Mouse (Mus musculus) CD4-positive, CD25-positive, alpha-beta regulatory T cell, adult 4 months (primary cell): ENCODE results near the gene Kalrn. TPM values are rescaled to one million over a fixed set of nuclear protein-coding genes. Genes with fewer than 3 reads are reported as not detected.

ENCODE experiments used
- ATAC-seq: one replicate; pipeline ENCODE4 v1.8.0; 2017
- polyA plus RNA-seq, 2 experiments: library from polyadenylated mRNA; unstranded; fragments of 100-300 nt; shearing (Covaris generic); gene quantifications; one replicate each; pipeline ENCODE4 v1.2.1; 2017

Kalrn gene
- polyA plus RNA-seq, 2 experiments from 2014 or later: 0.42 TPM; not detected in 1

GRCm38 (mm10) chr16:34494741-34495140 is 78.6 kb downstream of the Kalrn start:
- no peak for ATAC-seq

DNA sequence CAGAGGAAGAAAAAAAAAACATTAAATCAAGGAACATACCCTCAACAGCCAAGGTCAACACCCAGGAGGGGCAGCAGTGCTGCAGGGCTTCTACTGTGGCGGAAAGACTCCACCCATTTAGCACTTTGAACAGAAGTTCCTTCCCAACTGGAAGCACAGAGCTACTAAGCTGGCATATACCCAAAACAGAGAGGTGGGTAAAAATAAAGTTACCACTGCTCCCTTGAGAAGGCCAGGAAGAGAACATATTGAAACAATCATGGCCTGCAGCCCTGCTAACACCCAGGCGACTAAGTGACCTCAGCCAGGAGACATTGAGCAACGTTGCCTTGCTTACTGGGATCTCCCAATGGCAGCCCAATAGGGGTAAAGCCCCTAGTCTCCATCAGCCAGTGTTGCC is 79.4 kb downstream of the Kalrn start:
- ATAC-seq: no peak

GRCm38 (mm10) chr16:34491225-34491624 is 82.1 kb downstream of the Kalrn start:
- no peak for ATAC-seq

- ATAC-seq: no peak
Observed at GRCm38 (mm10) chr16:34490506-34490905, 82.8 kb downstream of the Kalrn start.

GRCm38 (mm10) chr16:34489805-34490325 is 83.5 kb downstream of the Kalrn start:
- ATAC-seq: no peak

DNA sequence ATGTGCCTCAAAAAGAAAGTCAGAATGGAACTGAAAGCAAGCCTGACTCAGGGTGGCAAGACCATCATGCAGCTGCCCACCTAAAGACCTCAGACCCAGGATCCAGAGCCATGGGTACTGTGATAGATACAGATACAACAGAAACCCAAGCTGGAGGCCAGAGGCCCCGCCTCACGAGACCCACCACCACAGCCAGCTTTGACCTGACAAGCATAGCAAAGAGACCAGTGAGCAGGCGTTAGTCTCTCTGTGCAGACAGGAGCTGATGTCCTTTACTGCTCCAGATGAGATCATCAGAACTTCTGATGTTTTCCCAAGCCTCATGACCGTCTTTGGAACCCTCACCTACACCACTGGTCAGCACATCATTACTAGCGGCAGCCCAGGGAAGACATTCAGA is 85.5 kb downstream of the Kalrn start:
- no peak for ATAC-seq

- ATAC-seq: no peak
Observed at GRCm38 (mm10) chr16:34487268-34487667, 86.1 kb downstream of the Kalrn start.

DNA sequence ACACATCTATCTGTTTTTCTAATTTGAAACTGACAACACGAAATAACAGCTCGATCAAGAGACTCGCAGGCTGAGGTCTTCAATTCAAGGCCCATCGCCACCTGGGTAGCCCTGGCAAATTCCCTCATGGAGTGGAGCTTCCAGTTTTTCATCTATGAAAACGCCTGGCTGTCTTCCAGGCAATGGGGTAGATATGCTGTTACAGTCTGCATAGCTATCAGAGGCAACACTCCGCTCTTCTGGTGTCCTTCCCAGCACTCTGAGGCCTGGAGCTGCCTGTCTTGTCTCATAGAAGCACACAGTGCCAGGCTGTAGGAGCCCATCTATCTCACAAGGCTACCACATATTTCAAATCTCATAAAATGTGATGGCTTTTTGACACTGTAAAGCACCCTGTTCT is 87.8 kb downstream of the Kalrn start:
- no peak for ATAC-seq

GRCm38 (mm10) chr16:34484921-34485320 is 88.4 kb downstream of the Kalrn start:
- ATAC-seq: no peak

- no peak for ATAC-seq
Observed at GRCm38 (mm10) chr16:34484213-34484612, 89.1 kb downstream of the Kalrn start.

GRCm38 (mm10) chr16:34483716-34484115 is 89.6 kb downstream of the Kalrn start:
- ATAC-seq: no peak

DNA sequence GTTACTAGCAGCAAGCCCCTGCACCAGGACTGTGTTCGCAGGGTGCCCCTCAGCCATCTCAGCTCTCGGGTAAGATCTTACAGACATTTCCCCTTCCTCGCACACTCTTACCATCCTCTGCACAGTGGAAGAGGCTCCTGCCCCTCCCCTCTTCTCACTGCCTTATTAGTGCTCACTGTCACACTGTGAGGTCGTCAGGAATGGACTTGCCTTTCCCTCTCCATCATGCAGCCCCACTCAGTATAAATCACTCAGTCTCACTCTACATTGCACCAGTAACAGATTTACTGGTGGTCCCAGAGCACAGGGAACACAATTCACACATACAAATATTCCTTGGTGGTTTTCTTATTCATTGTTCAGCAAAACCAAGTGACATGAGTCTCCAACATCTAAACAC is 98.6 kb downstream of the Kalrn start:
- ATAC-seq: no peak

DNA sequence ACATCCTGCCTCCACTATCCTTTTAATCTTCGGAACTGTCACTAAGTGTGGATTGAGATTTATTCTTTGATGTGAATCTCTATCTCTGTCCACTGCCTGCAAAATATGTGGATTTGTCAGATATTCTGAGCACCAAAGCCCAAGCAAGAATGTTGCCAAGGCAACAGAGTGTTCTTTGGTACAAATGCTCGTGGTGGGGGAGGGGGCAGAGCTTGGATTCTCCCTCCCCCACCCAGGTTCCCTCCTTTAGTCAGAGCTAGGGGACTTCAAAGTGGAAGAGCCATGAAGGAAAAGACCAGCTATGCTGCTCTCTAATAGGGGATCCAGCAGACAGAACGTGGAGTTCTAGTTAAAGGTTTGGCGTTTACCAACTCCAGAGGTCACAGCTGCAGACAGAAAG is 99.4 kb downstream of the Kalrn start:
- ATAC-seq: no peak

DNA sequence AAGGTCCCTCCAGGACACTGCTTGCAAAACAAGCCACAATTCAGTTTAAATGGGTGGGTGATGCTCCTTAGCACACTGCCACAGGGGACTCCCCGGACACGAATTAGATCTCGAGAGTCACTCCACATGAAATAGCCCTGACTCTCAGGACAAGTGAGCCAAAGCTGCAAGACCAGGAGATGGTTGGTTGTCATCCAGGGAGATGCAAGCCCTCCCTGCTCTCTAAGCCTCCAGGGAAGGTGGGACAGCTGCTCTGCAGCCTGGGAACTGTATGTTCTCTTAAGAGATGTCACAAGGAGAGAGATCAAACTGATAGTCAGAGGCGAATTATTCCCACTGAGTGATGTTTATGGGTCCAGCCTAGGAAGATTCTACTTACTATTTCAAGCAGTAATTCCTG is 101.9 kb downstream of the Kalrn start:
- ATAC-seq: no peak

- ATAC-seq: no peak
Observed at GRCm38 (mm10) chr16:34470343-34470742, 103.0 kb downstream of the Kalrn start.

DNA sequence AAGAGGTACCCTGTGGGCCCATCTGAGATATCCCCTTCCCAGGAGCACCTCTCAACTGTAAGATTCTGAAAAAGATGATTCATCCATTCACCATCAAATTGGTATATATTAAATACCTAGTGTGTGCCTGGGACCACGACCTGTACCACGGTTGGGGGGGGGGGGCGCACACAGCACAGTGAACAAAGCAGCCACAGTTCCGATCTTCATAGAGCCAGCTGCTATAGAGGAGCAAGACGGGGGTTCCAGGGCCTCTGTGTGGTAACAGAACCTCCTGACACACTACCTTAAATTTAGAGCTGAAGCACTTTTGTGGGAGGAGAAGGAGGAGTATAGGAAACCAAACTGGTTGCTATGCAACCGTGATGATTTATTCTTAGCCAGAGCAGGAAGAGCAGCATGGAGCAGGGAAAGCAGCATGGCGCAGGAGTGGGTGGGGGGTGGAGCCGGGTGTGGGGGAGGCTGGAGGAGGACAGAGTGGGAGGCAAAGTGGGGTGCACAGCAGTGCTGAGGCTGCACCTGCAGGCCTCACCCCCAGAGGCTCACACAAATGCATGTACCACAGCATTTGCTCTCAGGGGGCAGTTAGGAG is 104.0 kb downstream of the Kalrn start:
- no peak for ATAC-seq

DNA sequence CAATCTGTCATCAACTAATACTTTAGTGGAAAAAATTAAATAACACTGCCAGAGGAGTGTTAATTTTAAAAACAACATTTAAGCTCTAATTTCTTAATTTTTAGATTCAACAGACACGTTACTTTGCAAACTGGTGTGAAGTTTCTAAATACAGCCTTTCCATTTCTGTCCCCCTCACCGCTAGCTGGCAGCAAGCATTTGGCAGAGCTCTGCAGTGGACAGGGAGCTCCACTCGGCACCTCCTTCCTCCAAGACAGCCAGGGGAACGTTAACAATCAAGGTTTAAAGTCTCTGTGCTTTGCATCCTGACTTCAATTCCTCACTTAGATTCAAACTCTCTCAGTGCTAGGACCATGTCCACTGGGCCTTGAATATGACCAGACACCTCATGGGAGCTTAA is 106.7 kb downstream of the Kalrn start:
- no peak for ATAC-seq

DNA sequence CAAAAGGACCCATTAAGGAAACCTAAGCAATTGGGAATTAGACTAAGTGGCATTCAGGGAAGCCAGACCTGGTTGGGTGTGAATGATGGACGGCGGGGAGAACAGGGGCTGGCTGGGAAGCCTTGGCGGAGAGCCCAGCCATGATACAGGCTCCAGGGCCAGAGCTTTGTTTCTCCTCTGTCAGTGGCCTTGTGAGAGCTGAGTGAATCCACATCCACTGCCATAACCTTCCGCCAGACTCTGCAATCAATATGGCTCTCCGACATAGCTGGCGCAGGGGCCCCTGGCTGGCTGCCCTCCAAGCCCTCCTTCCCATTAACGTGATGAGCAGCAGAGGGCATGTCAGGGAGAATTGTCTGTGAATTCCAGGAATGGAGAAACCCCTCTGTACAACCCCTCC is 117.0 kb downstream of the Kalrn start:
- ATAC-seq: no peak

DNA sequence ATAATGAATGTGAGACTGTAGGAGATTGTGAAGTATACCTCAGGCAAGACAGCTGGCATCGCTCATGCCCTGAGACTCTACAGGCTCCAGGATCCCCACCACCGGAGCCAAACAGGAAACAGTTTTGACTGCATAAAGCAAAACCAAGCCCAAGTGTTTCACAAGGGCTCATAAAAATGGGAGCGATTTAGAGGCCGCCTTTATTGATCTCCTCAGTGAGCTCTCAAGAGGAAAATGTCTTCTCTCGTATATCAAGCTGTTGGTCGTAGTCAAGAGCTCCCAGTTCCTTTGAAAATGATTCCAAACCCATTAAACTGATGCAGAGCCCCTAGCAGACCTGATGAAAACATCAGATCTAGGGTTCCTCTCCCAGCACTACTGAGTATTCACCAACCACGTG is 127.7 kb downstream of the Kalrn start:
- ATAC-seq: no peak

GRCm38 (mm10) chr16:34441704-34442103 is 131.6 kb downstream of the Kalrn start:
- no peak for ATAC-seq

DNA sequence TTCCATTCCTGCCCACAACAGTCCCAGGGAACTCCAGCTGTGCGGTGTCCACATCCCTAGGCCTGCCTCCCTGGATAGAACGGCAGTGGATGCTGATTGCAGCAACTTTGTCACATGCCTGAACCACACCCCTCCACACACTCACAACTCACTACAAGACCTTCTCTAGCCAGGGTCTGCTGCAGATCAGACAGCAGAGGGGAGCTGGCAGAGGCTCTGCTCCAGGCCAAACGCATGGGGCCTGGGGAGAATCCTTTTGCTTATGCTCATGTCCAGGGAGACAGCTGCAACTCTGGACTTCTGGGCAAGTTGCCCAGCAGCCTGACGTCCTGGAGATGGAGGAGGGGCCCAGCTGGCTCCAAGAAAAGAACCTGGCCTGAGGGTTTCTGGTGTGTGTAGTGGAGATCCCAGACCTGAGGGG is 132.3 kb downstream of the Kalrn start:
- no peak for ATAC-seq

DNA sequence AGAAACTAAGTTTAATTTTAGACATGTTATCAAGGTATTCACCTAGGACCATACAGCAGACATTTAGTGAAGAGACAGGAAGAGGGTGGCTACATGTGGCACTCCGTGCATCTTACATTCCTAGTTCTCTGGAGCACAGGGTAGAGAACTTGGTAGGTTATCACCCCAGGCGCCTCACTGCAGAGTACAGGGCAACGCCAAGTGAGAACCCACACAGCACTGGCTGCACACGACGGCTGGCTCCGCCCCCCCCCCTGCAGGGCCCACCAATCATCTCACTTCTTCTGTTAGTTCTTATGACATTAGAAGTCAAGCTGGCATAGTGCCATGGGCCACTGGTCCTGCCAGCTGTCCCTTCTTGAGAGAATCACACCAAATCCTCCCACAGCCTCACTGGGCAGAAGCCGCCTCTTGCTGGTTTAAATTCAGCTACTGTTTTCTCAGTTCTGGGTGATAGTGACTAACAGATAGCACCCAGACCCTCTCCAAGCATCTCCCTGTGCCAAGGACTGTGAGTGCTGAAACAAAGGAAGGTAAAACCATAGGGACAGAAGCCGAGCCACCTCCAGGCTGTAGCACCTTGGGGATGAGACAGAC is 133.2 kb downstream of the Kalrn start:
- ATAC-seq: no peak

GRCm38 (mm10) chr16:34430131-34430530 is 143.2 kb downstream of the Kalrn start:
- ATAC-seq: no peak

- no peak for ATAC-seq
Observed at GRCm38 (mm10) chr16:34427654-34428053, 145.7 kb downstream of the Kalrn start.

DNA sequence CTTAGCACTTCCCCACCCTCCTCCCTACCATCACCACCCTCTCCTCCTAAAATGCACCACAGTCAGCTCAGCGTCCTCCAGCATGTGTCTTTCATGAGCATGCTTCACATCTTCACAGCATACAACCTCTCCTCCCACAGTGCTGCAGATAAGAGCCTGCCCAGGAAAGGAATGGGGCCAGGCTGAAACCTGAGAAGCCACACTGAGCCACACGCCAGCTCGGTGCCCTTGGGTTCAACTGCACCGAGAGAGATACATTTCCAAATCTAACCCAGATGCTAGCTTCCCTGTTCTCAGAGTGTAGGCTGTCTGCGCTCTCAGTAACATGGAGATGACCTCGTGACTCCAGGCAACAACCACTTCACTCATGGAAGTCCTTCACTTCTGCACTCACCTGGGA is 151.9 kb downstream of the Kalrn start:
- no peak for ATAC-seq
